In the genomic region with DNA sequence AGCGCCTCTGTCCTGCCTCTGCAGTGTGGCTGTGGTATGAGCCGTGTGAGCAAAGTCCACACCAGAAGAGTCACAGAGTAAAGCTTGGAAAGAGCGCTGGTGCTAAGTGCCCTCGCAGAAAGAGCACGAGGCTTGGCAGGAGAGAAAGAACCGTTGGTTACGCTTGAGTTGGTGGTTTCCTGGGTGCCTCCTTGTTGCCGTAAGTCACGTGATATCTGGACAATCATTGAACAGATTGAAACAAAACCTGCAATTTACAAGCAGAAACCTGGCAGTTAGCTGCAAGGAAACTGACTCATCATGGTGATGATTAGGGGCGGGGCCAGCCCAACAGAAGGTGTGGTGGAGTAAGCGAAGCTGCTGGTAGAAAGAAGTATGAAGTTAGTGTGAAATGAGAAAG, we compare ENCODE assay signal across 13 mouse cellular contexts.
DNase-seq lines count a peak whose midpoint lies in the region; ATAC-seq and TF ChIP-seq lines count a peak whose summit lies in the region.
"Had no signal": no experiment of that assay in that cellular context is flagged by ENCODE, and none has a peak within 500 bp of the region (broad histone marks: within the 10 kb centered on the region; RNA-seq: fewer than 3 reads in every experiment).

No protein-coding gene starts in this region.

- H3K4me1 ChIP-seq in neural tube, embryonic 15.5 days, result no peaks in the 10 kb centered on the region
- H3K4me1 ChIP-seq: limb, embryonic 10.5 days had no signal

- WGBS in neural tube, embryonic 15.5 days, result 80% methylated on average over 11 of the region's 11 CpGs

- H3K4me3 ChIP-seq in C2C12 (ENCODE audit: insufficient read depth, poor library complexity, severe bottlenecking), result no peak overlapping the region
- H3K4me3 ChIP-seq in neural tube, embryonic 15.5 days (replicated peaks), result no peak overlapping the region
- H3K4me3 ChIP-seq: limb, embryonic 10.5 days; midbrain, embryonic 12.5 days had no signal

- no peak overlapping the region for H3K9ac ChIP-seq in neural tube, embryonic 15.5 days (replicated peaks)
- H3K9ac ChIP-seq: lung, embryonic 14.5 days; midbrain, embryonic 12.5 days had no signal

- H3K79me2 ChIP-seq in C2C12 (ENCODE audit: control insufficient read depth, insufficient read depth), result no peaks in the 10 kb centered on the region

- no peak for TF ChIP-seq CTCF in C2C12 (IDR thresholded peaks at IDR 0.05; ENCODE audit: control insufficient read depth, insufficient read depth, insufficient read length)

- no peak overlapping the region for H3ac ChIP-seq in C2C12 (ENCODE audit: control insufficient read depth, insufficient read length, low read depth)

- no peak overlapping the region for H3K27ac ChIP-seq in neural tube, embryonic 15.5 days (replicated peaks)
- H3K27ac ChIP-seq: limb, embryonic 10.5 days; midbrain, embryonic 12.5 days had no signal

- DNase-seq in CD4-positive, CD25-positive, alpha-beta regulatory T cell, adult 2 months (ENCODE audit: low read depth, low spot score), result peak; percentile 4
- peak; percentile 32 for DNase-seq in kidney, postnatal 14 days
- DNase-seq in adrenal gland, postnatal 25 days, result no peak
- DNase-seq in heart, adult 9 months (ENCODE audit: low spot score in 2 of 2), result no peak
- DNase-seq: heart, postnatal 14 days; lung, embryonic 14.5 days had no signal

- H3K36me3 ChIP-seq in C2C12 (ENCODE audit: control insufficient read depth, insufficient read depth), result no peaks in the 10 kb centered on the region
- no peaks in the 10 kb centered on the region for H3K36me3 ChIP-seq in neural tube, embryonic 15.5 days
- H3K36me3 ChIP-seq: limb, embryonic 10.5 days; midbrain, embryonic 12.5 days had no signal

- no peaks in the 10 kb centered on the region for H3K9me3 ChIP-seq in neural tube, embryonic 15.5 days (replicated peaks)
- H3K9me3 ChIP-seq: limb, embryonic 10.5 days; midbrain, embryonic 12.5 days had no signal

- H3K79me3 ChIP-seq in C2C12 (ENCODE audit: low read depth), result no peaks in the 10 kb centered on the region

- H3K27me3 ChIP-seq in C2C12 (ENCODE audit: control insufficient read depth, insufficient read depth, insufficient read length), result peaks cover 4% of the 10 kb centered on the region
- no peaks in the 10 kb centered on the region for H3K27me3 ChIP-seq in neural tube, embryonic 15.5 days (replicated peaks)
- H3K27me3 ChIP-seq: midbrain, embryonic 12.5 days had no signal

- ATAC-seq in CD4-positive, CD25-positive, alpha-beta regulatory T cell, adult 4 months, result no peak
- ATAC-seq in hematopoietic stem cell, adult 5-6 weeks (replicated peaks in 1 of 2; ENCODE audit: insufficient read depth in 1 of 2, low FRiP score in 2 of 2, low TSS enrichment in 1 of 2, low read depth in 1 of 2, poor library complexity in 2 of 2, severe bottlenecking in 2 of 2), result peak; percentile 65 to 66; a peak in 3 of 4 replicates
- no peak for ATAC-seq in neural tube, embryonic 15.5 days (ENCODE audit: low FRiP score)
- ATAC-seq: activated CD4-positive, CD25-positive, alpha-beta regulatory T cell, adult 4 months had no signal

- H3K4me2 ChIP-seq in neural tube, embryonic 15.5 days, result no peak overlapping the region
- H3K4me2 ChIP-seq: lung, embryonic 14.5 days; midbrain, embryonic 12.5 days had no signal

TF ChIP-seq in C2C12, 6 proteins besides CTCF, POLR2A, EP300 and RAD21:
- TF ChIP-seq MAX (IDR thresholded peaks at IDR 0.05) (peak; percentile 29), MYOD1 (IDR thresholded peaks at IDR 0.05; ENCODE audit: control insufficient read depth, insufficient read length, low read depth) (no peak), MYOG (IDR thresholded peaks at IDR 0.05; ENCODE audit: control insufficient read depth, extremely low read depth, insufficient read length) (no peak)

Comparison
In these comparisons a context has a peak if more than half of its experiments do, and no peak if none do; other contexts are left out.
1. DNase-seq: peak in CD4-positive, CD25-positive, alpha-beta regulatory T cell, adult 2 months (single experiment) and kidney, postnatal 14 days (single experiment); none in adrenal gland, postnatal 25 days (single experiment) and heart, adult 9 months (0 of 2).
2. ATAC-seq: peak in hematopoietic stem cell, adult 5-6 weeks (2 of 2); none in CD4-positive, CD25-positive, alpha-beta regulatory T cell, adult 4 months (single experiment) and neural tube, embryonic 15.5 days (single experiment).